Mouse (Mus musculus): ENCODE measurements around the gene Best1. TPM values are rescaled to one million over a fixed set of nuclear protein-coding genes. Genes with fewer than 3 reads are reported as not detected.

Best1 gene
- total RNA-seq (2015) (not detected in 2 replicates), total RNA-seq (2017) (not detected in 2 replicates)

DNA sequence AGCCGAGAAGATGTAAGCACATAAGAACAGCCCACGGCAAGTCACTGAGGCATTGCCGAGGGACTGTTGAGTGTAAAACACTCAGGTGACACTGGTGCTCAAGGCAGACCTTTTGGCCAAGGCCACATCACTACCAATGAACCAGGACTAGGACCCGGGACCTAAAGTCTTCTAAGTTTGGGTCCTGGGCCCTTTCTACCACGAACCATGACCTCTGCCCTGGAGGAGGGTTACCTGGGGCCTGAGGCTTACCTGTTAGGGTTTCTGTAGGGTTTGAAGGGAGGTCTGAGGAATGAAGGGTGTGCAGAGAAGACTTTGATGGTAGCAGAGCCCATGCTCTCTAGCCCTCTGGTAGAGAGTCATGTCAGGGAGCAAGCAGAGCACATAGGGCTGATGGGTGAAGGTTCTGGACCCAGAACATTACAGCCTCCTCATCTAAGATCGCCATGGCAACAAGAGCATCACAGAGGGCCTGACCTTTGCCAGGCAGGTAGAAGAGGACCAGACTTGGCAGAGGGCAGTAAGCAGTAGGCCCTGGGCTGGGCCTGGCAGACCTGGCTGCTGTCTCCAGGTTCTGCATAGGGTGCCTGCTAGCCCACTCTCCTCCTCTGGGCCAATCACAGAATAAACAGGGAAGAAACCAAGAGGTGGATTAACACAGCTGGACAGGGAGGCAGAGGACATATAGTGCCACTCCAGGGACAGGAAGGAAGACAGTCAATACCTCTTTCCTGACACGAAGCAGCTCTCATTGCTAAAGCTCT lies at the start of gene Best1, which contains the start of gene Rab3il1:
Gene Best1, minus strand, starts transcription at position 428 of the 764 bp plus-strand sequence.
Gene Rab3il1, plus strand, starts transcription at position 464 of the 764 bp plus-strand sequence.
- ATAC-seq (ENCODE audit: poor library complexity, severe bottlenecking), result no peak

DNA sequence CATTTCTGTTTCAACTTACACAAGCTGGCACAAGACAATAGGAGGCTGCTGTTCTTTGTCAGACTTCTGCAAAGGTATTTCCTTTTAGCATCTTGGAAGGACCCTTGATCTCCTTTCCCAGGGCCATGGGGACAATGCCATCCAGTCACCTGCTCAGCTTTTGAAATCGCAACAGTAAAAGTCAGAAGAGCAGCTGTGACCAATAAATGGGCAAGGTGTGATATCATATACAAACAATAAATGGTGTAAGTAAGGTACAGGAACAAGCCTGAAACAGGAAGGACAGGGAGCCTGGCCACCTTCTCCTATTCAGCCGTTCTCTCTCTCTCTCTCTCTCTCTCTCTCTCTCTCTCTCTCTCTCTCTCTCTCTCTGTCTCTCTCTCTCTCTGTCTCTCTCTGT lies 49.0 kb upstream of the Best1 start:
- ATAC-seq (ENCODE audit: poor library complexity, severe bottlenecking), result no peak

GRCm38 (mm10) chr19:10049533-10049932 lies 48.1 kb upstream of the Best1 start:
- ATAC-seq (ENCODE audit: poor library complexity, severe bottlenecking), result no peak

DNA sequence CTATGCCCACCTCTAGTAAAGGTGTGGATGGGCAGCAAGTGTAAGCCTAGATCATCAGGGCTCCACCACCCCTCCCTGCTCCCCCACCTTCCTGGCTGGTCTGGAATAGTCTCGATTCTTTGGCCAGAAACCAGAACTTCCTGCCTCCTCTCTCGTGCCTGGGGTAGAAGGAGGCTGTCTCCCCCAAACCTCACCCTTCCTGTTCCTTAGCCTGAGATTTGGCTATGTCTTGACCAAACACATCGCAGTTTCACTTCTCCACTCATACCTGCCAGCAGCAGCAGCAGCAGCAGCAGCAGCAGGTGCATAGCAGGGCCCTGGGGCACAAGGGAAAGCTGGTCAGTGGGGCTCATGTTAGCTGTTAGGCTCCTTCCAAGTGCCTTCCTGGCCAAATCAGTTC lies 45.5 kb upstream of the Best1 start:
- ATAC-seq (ENCODE audit: poor library complexity, severe bottlenecking), result peak; percentile 62

DNA sequence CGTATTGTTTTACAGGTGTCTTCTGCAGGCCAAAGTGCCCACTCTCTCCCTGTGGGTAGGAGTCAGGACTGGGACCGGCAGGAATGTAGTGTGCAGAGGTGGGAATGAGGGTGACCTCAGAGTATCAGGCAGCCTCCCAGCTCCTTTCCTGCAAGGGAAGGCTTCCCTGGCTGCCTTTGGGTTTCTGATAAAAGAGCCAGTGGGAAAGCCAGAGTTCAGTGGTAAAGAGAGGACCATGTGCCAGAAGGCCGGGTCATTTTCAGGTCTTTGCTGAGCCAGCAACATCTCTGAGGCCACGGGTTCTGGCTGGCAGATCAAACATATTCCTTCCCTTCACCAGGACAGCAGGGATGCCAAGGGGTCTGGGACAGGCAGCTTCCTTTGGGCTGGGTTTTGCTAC lies 44.9 kb upstream of the Best1 start:
- ATAC-seq (ENCODE audit: poor library complexity, severe bottlenecking), result no peak

DNA sequence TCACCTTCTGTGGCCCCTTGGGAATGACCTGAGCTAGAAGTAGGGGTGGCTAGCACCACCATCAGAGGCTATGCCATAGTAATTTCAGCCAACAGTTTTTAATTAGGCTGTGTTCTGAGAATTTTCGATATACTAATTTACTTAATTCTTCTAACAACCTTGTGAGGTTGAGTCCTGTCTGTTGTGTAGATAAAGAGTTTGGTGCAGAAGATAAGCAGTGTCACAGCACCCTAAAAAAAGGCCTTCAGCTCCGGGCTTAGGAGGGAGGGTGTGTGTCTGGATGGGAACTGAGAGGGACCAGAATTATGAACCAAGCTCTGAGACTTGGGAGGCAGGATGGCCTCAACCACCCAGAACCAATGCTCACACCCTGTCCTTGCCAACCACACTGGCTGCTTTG lies 44.3 kb upstream of the Best1 start:
- no peak for ATAC-seq (ENCODE audit: poor library complexity, severe bottlenecking)

DNA sequence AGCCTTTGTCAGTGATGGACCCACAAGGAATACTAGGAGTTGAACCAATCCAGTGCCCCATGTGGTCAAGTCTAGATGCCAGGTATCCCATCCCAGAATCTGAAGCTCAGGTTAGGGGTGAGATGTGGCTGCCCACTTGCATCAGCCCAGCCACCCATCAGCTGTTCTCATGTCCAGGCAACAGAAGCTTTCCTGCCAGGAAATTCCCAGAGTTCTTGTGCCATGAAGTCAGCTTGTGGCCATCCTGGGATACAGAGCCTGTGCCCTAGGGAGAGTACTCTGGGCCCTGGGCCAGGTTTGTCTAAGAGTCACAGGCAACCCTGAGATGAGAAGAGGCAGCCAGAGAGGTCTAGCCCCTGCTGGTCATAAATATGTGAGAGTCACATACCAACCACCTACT lies 42.2 kb upstream of the Best1 start:
- no peak for ATAC-seq (ENCODE audit: poor library complexity, severe bottlenecking)

- no peak for ATAC-seq (ENCODE audit: poor library complexity, severe bottlenecking)
These were observed 41.4 kb upstream of the Best1 start for GRCm38 (mm10) chr19:10042816-10043215.

DNA sequence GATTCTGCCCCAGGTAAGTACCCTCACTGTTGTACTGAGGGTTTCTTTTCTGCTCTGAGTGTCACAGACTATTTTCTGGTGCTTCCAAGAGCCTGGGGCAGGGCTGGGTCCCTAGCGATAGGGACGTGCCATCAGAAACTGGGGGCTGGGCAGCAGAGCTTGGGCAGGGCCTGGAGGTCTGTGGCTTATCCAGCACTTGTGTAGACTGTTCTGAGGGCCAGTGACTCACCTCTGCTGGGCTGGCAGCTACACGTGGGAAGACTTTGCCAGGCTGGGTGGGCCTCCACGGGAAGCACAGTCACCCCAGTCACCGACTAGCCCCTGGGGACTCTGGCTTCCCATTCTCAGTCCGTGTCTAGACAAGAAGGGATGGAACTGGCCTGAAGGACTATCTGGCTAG lies 40.8 kb upstream of the Best1 start:
- ATAC-seq (ENCODE audit: poor library complexity, severe bottlenecking), result no peak

- peak; percentile 51 for ATAC-seq (ENCODE audit: poor library complexity, severe bottlenecking)
These were observed 40.1 kb upstream of the Best1 start, which contains the start of gene Fads3 for GRCm38 (mm10) chr19:10041388-10042148. Gene Fads3, plus strand, starts transcription at chr19:10041569.

DNA sequence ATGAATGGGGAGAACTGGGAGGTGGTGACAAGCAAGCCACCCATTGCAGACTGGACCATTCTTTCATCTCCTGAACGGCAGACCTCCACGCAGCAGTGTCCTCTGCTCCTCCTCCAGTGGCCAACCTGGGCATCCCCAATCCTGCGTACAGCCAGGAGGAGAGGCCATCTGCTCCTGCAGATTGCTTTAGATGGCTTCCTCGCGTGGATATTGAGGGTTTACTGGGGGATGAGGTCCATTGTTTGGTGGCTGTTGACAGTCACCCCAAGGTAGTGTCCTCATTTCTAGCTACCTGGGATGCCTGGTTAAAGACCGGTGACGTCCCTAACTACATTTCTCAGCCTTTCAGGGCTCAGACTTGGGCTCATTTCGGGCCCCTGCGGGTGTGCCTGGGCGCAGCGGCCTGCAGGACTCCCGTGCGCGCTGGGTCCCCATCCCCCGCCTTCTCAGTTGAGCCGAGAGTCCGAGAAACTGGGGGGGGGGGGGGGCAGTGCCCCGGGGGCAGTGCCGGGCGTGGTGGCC lies 39.5 kb upstream of the Best1 start:
- ATAC-seq (ENCODE audit: poor library complexity, severe bottlenecking), result no peak

DNA sequence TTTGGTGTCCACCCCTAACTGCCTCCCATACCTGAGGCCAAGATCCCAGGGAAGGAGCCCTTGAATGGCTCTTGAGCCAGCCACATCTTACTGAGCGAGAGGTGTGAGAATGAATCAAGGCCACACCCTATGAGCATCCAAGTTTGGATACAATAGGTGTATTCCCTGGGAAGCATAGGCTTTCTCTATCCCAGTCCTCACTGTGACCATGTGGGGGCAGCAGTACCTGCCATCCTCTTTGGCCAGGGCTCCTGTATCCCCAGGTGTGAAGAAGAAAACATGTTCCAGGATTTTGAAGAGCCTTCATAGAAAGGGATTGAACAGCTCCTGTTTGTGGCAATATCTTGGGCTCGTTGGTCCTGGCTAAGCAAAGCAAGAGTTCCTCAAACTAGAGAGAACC lies 38.2 kb upstream of the Best1 start:
- no peak for ATAC-seq (ENCODE audit: poor library complexity, severe bottlenecking)

GRCm38 (mm10) chr19:10038910-10039309 lies 37.5 kb upstream of the Best1 start:
- no peak for ATAC-seq (ENCODE audit: poor library complexity, severe bottlenecking)

DNA sequence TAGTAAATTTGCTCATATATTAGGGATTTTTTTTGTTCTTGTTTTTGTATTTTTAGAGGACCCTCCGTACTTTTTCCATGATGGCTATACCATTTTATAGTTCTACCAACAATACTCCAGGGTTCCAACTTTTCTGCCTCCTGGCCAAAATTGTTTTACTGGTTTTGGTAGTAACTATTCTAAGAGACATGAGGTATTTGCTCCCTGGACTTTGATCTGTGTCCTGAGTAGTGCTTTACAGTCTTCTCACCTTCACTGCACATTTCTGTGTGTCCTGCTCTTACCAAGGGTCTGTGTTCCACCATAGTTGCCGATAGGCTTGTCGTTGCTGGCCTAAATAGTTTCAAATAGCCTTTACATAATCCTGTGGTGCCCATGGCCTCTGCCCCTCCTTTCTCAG lies 36.9 kb upstream of the Best1 start:
- ATAC-seq (ENCODE audit: poor library complexity, severe bottlenecking), result no peak

DNA sequence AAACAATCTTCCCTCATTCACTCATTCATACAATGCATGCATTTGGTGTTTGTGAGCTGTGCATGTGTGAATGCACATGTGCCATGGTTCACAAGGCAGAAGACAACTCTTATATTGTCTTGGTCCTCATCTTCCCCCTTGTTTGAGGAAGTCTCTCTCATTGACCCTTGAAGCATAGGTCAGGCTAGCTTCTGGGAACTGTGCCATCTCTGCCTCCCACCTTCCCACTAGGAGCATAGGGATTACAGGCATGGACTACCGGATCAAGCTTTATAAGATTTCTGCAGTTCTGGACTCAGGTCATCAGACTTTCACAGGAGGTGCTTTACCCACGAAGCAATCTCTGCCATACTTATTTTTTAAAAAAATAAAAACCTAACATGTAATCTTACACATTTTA lies 36.1 kb upstream of the Best1 start:
- no peak for ATAC-seq (ENCODE audit: poor library complexity, severe bottlenecking)

- peak; percentile 89 for ATAC-seq (ENCODE audit: poor library complexity, severe bottlenecking)
These were observed 33.5 kb upstream of the Best1 start for GRCm38 (mm10) chr19:10034785-10035447.

DNA sequence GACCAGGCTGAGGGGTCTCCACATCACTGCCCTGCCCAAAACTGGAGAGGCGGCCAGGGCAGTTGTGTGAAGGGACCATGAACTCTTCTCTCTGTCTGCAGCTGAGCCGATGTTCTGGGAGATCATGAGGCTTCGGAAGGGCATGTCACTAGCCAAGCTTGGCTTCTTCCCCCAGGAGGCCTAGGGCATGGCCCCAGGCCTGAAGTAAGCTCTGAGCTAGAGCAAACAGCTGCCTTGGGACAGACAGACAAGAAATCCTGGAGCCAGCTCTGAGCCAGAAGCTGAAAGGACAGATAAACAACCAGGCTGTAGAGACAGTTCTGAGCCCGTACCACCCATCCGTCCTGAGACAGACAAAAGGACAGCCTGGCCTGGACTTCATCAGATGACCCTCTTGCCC lies 32.9 kb upstream of the Best1 start:
- no peak for ATAC-seq (ENCODE audit: poor library complexity, severe bottlenecking)

- peak; percentile 78 for ATAC-seq (ENCODE audit: poor library complexity, severe bottlenecking)
These were observed 32.0 kb upstream of the Best1 start for GRCm38 (mm10) chr19:10033211-10033973.

- no peak for ATAC-seq (ENCODE audit: poor library complexity, severe bottlenecking)
These were observed 28.3 kb upstream of the Best1 start for GRCm38 (mm10) chr19:10029746-10030145.

- no peak for ATAC-seq (ENCODE audit: poor library complexity, severe bottlenecking)
These were observed 23.9 kb upstream of the Best1 start for GRCm38 (mm10) chr19:10025169-10025875.

Data from megakaryocyte, adult 5-6 weeks (primary cell).